Mouse (Mus musculus) T-helper 17 cell (primary cell): ENCODE results near the gene Nt5c2.

ENCODE experiments used
- in situ Hi-C, 2 experiments: fragments of 300-600 bp; cut with MboI, MseI; formaldehyde crosslinking; loops; 1 replicate in 1 of 2; 2 replicates in 1 of 2; pipeline ENCODE4 v1.15.1; 2025; ENCODE audit warnings: high pct_unique_total_duplicates in 2 of 2

The Nt5c2 gene

GRCm38 (mm10) chr19:47014447-47015381 is at the start of gene Nt5c2, which contains the start of gene Ina:
TSS of gene Nt5c2 (minus strand) at chr19:47015153.
TSS of gene Ina (plus strand) at chr19:47014698.
- in situ Hi-C loops = loop anchor here (10.0 to 25.0 kb wide), 2 partner anchors 777 to 1010 kb away; no protein-coding TSS in a partner anchor

- in situ Hi-C loops = loop anchor here in 1 of 2 experiments (25.0 kb wide), 1 partner anchor 1270 kb away; the partner anchor contains the start of gene Mgea5
These were observed 42.7 kb upstream of the Nt5c2 start for GRCm38 (mm10) chr19:47057684-47058083.

- in situ Hi-C loops = loop anchor here in 1 of 2 experiments (25.0 kb wide), 1 partner anchor 1266 kb away; the partner anchor contains the start of gene Mgea5
These were observed 38.5 kb upstream of the Nt5c2 start for GRCm38 (mm10) chr19:47053471-47053870.

GRCm38 (mm10) chr19:47052927-47053326 is 38.0 kb upstream of the Nt5c2 start:
- in situ Hi-C loops = loop anchor here in 1 of 2 experiments (25.0 kb wide), 1 partner anchor 1266 kb away; the partner anchor contains the start of gene Mgea5

GRCm38 (mm10) chr19:47050271-47051032 is 35.5 kb upstream of the Nt5c2 start, which contains the start of gene Pcgf6:
TSS of gene Pcgf6 (minus strand) at chr19:47050906.
- in situ Hi-C loops = loop anchor here in 1 of 2 experiments (25.0 kb wide), 1 partner anchor 1263 kb away; the partner anchor contains the start of gene Mgea5

- in situ Hi-C loops = loop anchor here in 1 of 2 experiments (10.0 to 25.0 kb wide), 2 partner anchors 475 to 1263 kb away; partner anchors contain the start of genes Arl3, Mgea5 and Sfxn2
These were observed 34.9 kb upstream of the Nt5c2 start for GRCm38 (mm10) chr19:47049840-47050239.

GRCm38 (mm10) chr19:47049061-47049460 is 34.1 kb upstream of the Nt5c2 start:
- in situ Hi-C loops = loop anchor here in 1 of 2 experiments (10.0 kb wide), 1 partner anchor 474 kb away; the partner anchor contains the start of genes Arl3 and Sfxn2

- in situ Hi-C loops = loop anchor here in 1 of 2 experiments (10.0 kb wide), 1 partner anchor 473 kb away; the partner anchor contains the start of genes Arl3 and Sfxn2
These were observed 32.4 kb upstream of the Nt5c2 start for GRCm38 (mm10) chr19:47047236-47047833.

GRCm38 (mm10) chr19:47046343-47046742 is 31.4 kb upstream of the Nt5c2 start:
- in situ Hi-C loops = loop anchor here in 1 of 2 experiments (10.0 kb wide), 1 partner anchor 472 kb away; the partner anchor contains the start of genes Arl3 and Sfxn2

- in situ Hi-C loops = loop anchor here in 1 of 2 experiments (10.0 kb wide), 1 partner anchor 469 kb away; the partner anchor contains the start of genes Arl3 and Sfxn2
These were observed 28.7 kb upstream of the Nt5c2 start for GRCm38 (mm10) chr19:47043608-47044007.

GRCm38 (mm10) chr19:47040720-47041473 is 25.9 kb upstream of the Nt5c2 start:
- in situ Hi-C loops = loop anchor here in 1 of 2 experiments (10.0 kb wide), 1 partner anchor 466 kb away; the partner anchor contains the start of genes Arl3 and Sfxn2

- in situ Hi-C loops = no loop called here
These were observed 21.6 kb upstream of the Nt5c2 start for GRCm38 (mm10) chr19:47036596-47036995.

- in situ Hi-C loops = no loop called here
These were observed 20.0 kb upstream of the Nt5c2 start for GRCm38 (mm10) chr19:47034916-47035315.

- in situ Hi-C loops = no loop called here
These were observed 16.8 kb upstream of the Nt5c2 start for GRCm38 (mm10) chr19:47031770-47032169.

- in situ Hi-C loops = no loop called here
These were observed 14.8 kb upstream of the Nt5c2 start for GRCm38 (mm10) chr19:47029796-47030195.

- in situ Hi-C loops = no loop called here
These were observed 11.6 kb upstream of the Nt5c2 start for GRCm38 (mm10) chr19:47026513-47026912.

GRCm38 (mm10) chr19:47024954-47025353 is 10.0 kb upstream of the Nt5c2 start:
- in situ Hi-C loops = loop anchor here in 1 of 2 experiments (25.0 kb wide), 1 partner anchor 788 kb away; no protein-coding TSS in a partner anchor

GRCm38 (mm10) chr19:47023546-47023945 is 8.6 kb upstream of the Nt5c2 start:
- in situ Hi-C loops = loop anchor here in 1 of 2 experiments (25.0 kb wide), 1 partner anchor 786 kb away; no protein-coding TSS in a partner anchor

GRCm38 (mm10) chr19:47022709-47023108 is 7.8 kb upstream of the Nt5c2 start:
- in situ Hi-C loops = loop anchor here in 1 of 2 experiments (25.0 kb wide), 1 partner anchor 785 kb away; no protein-coding TSS in a partner anchor
